Mouse (Mus musculus): ENCODE data around the gene Mvb12a. TPM values are rescaled to one million over a fixed set of nuclear protein-coding genes. Genes with fewer than 3 reads are reported as not detected.
A peak's percentile ranks its signal among the peaks of the same experiment; 100 is the strongest.

Gene Mvb12a
- polyA plus RNA-seq, 1 experiment = 251 TPM

GRCm38 (mm10) chr8:71562751-71563150, 20.0 kb downstream of the Mvb12a start:
- 1% methylated on average over 33 of the region's 33 CpGs for WGBS
- Histone ChIP-seq H3K27me3 (ENCODE audit: control insufficient read depth, insufficient read depth, low read length) (peaks cover 16% of the 10 kb centered on the region; the same call in 1 of the 2 replicates), H3K4me1 (ENCODE audit: control insufficient read depth, insufficient read depth, insufficient read length, low read length) (peaks cover 13% of the 10 kb centered on the region), H3K4me3 (ENCODE audit: low read depth, low read length) (peak overlapping the region; percentile 31), H3K36me3 (ENCODE audit: control insufficient read depth, insufficient read depth, low read length) (no peaks in the 10 kb centered on the region), H3K27ac (ENCODE audit: insufficient read depth, low read depth, low read length) (no peak overlapping the region)
- peak; percentile 74 for TF ChIP-seq CTCF (IDR thresholded peaks at IDR 0.05; ENCODE audit: extremely low read depth, insufficient read length, insufficient replicate concordance, low read depth, low read length)
- TF ChIP-seq POLR2A (IDR thresholded peaks at IDR 0.05; ENCODE audit: low read depth, low read length) = no peak

GRCm38 (mm10) chr8:71563992-71564391, 21.3 kb downstream of the Mvb12a start:
- WGBS = 89% methylated on average over 4 of the region's 4 CpGs
- Histone ChIP-seq H3K27me3 (ENCODE audit: control insufficient read depth, insufficient read depth, low read length) (0 out of 2 replicates have a peak, but pooled peaks cover 4% of the 10 kb centered on the region), H3K4me3 (ENCODE audit: low read depth, low read length) (no peak overlapping the region), H3K36me3 (ENCODE audit: control insufficient read depth, insufficient read depth, low read length) (no peaks in the 10 kb centered on the region), H3K4me1 (ENCODE audit: control insufficient read depth, insufficient read depth, insufficient read length, low read length) (peaks cover 13% of the 10 kb centered on the region), H3K27ac (ENCODE audit: insufficient read depth, low read depth, low read length) (no peak overlapping the region)
- peak; percentile 43; the same call in 1 of the 2 replicates for TF ChIP-seq CTCF (IDR thresholded peaks at IDR 0.05; ENCODE audit: extremely low read depth, insufficient read length, insufficient replicate concordance, low read depth, low read length)
- no peak for TF ChIP-seq POLR2A (IDR thresholded peaks at IDR 0.05; ENCODE audit: low read depth, low read length)

GRCm38 (mm10) chr8:71566501-71566900, 23.8 kb downstream of the Mvb12a start, which contains the start of gene Nxnl1:
TSS of gene Nxnl1 (minus strand) at chr8:71566601.
- TF ChIP-seq POLR2A (IDR thresholded peaks at IDR 0.05; ENCODE audit: low read depth, low read length) (no peak), CTCF (IDR thresholded peaks at IDR 0.05; ENCODE audit: extremely low read depth, insufficient read length, insufficient replicate concordance, low read depth, low read length) (no peak)
- Histone ChIP-seq H3K27ac (ENCODE audit: insufficient read depth, low read depth, low read length) (no peak within 1 kb of the TSS), H3K36me3 (ENCODE audit: control insufficient read depth, insufficient read depth, low read length) (no peaks in the 10 kb centered on the region), H3K27me3 (ENCODE audit: control insufficient read depth, insufficient read depth, low read length) (0 out of 2 replicates have a peak, but pooled peaks cover 4% of the 10 kb centered on the region), H3K4me1 (ENCODE audit: control insufficient read depth, insufficient read depth, insufficient read length, low read length) (peaks cover 13% of the 10 kb centered on the region), H3K4me3 (ENCODE audit: low read depth, low read length) (no peak within 1 kb of the TSS)
- 97% methylated on average over 3 of the region's 3 CpGs for WGBS

- TF ChIP-seq POLR2A (IDR thresholded peaks at IDR 0.05; ENCODE audit: low read depth, low read length) (no peak), CTCF (IDR thresholded peaks at IDR 0.05; ENCODE audit: extremely low read depth, insufficient read length, insufficient replicate concordance, low read depth, low read length) (no peak)
- H3K27ac ChIP-seq (ENCODE audit: insufficient read depth, low read depth, low read length) = no peak overlapping the region
- 75% methylated on average over 7 of the region's 7 CpGs for WGBS
Measured at GRCm38 (mm10) chr8:71567587-71567986, 24.9 kb downstream of the Mvb12a start.

GRCm38 (mm10) chr8:71568387-71568937, 25.7 kb downstream of the Mvb12a start, which contains the start of gene Slc27a1:
TSS of gene Slc27a1 (plus strand) at chr8:71568882.
- peak within 1 kb of the TSS; percentile 55 for H3K27ac ChIP-seq (ENCODE audit: insufficient read depth, low read depth, low read length)
- TF ChIP-seq CTCF (IDR thresholded peaks at IDR 0.05; ENCODE audit: extremely low read depth, insufficient read length, insufficient replicate concordance, low read depth, low read length) (no peak), POLR2A (IDR thresholded peaks at IDR 0.05; ENCODE audit: low read depth, low read length) (no peak)
- peaks cover 10% of the 10 kb centered on the region for H3K4me1 ChIP-seq (ENCODE audit: control insufficient read depth, insufficient read depth, insufficient read length, low read length)
- no peaks in the 10 kb centered on the region for H3K27me3 ChIP-seq (ENCODE audit: control insufficient read depth, insufficient read depth, low read length)
- H3K36me3 ChIP-seq (ENCODE audit: control insufficient read depth, insufficient read depth, low read length) = no peaks in the 10 kb centered on the region
- WGBS = 13% methylated on average over 13 of the region's 13 CpGs
- H3K4me3 ChIP-seq (ENCODE audit: low read depth, low read length) = peak within 1 kb of the TSS; percentile 79

More at GRCm38 (mm10) chr8:71567587-71567986, 24.9 kb downstream of the Mvb12a start:
- Histone ChIP-seq H3K4me1 (ENCODE audit: control insufficient read depth, insufficient read depth, insufficient read length, low read length) (peaks cover 12% of the 10 kb centered on the region), H3K27me3 (ENCODE audit: control insufficient read depth, insufficient read depth, low read length) (no peaks in the 10 kb centered on the region), H3K4me3 (ENCODE audit: low read depth, low read length) (no peak overlapping the region), H3K36me3 (ENCODE audit: control insufficient read depth, insufficient read depth, low read length) (no peaks in the 10 kb centered on the region)

GRCm38 (mm10) chr8:71568941-71569340, 26.2 kb downstream of the Mvb12a start:
- Histone ChIP-seq H3K4me1 (ENCODE audit: control insufficient read depth, insufficient read depth, insufficient read length, low read length) (peaks cover 10% of the 10 kb centered on the region), H3K4me3 (ENCODE audit: low read depth, low read length) (peak overlapping the region; percentile 79), H3K27ac (ENCODE audit: insufficient read depth, low read depth, low read length) (no peak overlapping the region), H3K36me3 (ENCODE audit: control insufficient read depth, insufficient read depth, low read length) (no peaks in the 10 kb centered on the region), H3K27me3 (ENCODE audit: control insufficient read depth, insufficient read depth, low read length) (no peaks in the 10 kb centered on the region)
- 29% methylated on average over 6 of the region's 6 CpGs for WGBS
- no peak for TF ChIP-seq CTCF (IDR thresholded peaks at IDR 0.05; ENCODE audit: extremely low read depth, insufficient read length, insufficient replicate concordance, low read depth, low read length)
- no peak for TF ChIP-seq POLR2A (IDR thresholded peaks at IDR 0.05; ENCODE audit: low read depth, low read length)

- no peaks in the 10 kb centered on the region for H3K36me3 ChIP-seq (ENCODE audit: control insufficient read depth, insufficient read depth, low read length)
- WGBS = 1% methylated on average over 51 of the region's 51 CpGs
- no peaks in the 10 kb centered on the region for H3K27me3 ChIP-seq (ENCODE audit: control insufficient read depth, insufficient read depth, low read length)
- H3K4me3 ChIP-seq (ENCODE audit: low read depth, low read length) = peak overlapping the region; percentile 79
- H3K27ac ChIP-seq (ENCODE audit: insufficient read depth, low read depth, low read length) = peak overlapping the region; percentile 84
- TF ChIP-seq CTCF (IDR thresholded peaks at IDR 0.05; ENCODE audit: extremely low read depth, insufficient read length, insufficient replicate concordance, low read depth, low read length) (no peak), POLR2A (IDR thresholded peaks at IDR 0.05; ENCODE audit: low read depth, low read length) (0 out of 2 replicates have a peak, but pooled peaks have one; percentile 6)
- H3K4me1 ChIP-seq (ENCODE audit: control insufficient read depth, insufficient read depth, insufficient read length, low read length) = peaks cover 10% of the 10 kb centered on the region
Measured at GRCm38 (mm10) chr8:71569366-71570290, 26.9 kb downstream of the Mvb12a start.
